Mouse (Mus musculus) embryonic facial prominence, embryonic 14.5 days (tissue): Measurements from ENCODE around the gene Epb41l4b. TPM values are rescaled to one million over a fixed set of nuclear protein-coding genes. Genes with fewer than 3 reads are reported as not detected.

Experiments
- ATAC-seq: fragments of 200-750 bp; cut with Nextera tagmentation; 2 replicates; pipeline ENCODE4 v1.8.0; 2017; ENCODE audit warnings: low read depth, moderate number of reproducible peaks, moderate TSS enrichment
- DNase-seq: peaks from one replicate; pipeline ENCODE4 v3.0.0-alpha.2; 2015; ENCODE audit warnings: low spot score
- H3K27ac ChIP-seq: fragments of 300-500 bp; sonication (generic); replicated peaks from 2 replicates; pipeline ENCODE4 v1.5.1; 2014; ENCODE audit warnings: low read depth, mild to moderate bottlenecking, low read length, moderate library complexity
- H3K27me3 ChIP-seq: fragments of 300-500 bp; sonication (generic); replicated peaks from 2 replicates; pipeline ENCODE4 v1.6.1; 2014; ENCODE audit warnings: low read length; ENCODE audit not compliant: control insufficient read depth, insufficient read depth
- H3K36me3 ChIP-seq: fragments of 300-500 bp; sonication (generic); 2 replicates; pipeline ENCODE4 v1.6.1; 2014; ENCODE audit warnings: low read length, mixed read lengths; ENCODE audit not compliant: control insufficient read depth, insufficient read depth
- H3K4me1 ChIP-seq: fragments of 300-500 bp; sonication (generic); 2 replicates; pipeline ENCODE4 v1.6.1; 2014; ENCODE audit warnings: antibody characterized with exemption, low read length; ENCODE audit not compliant: control insufficient read depth, insufficient read depth
- H3K4me2 ChIP-seq: fragments of 300-500 bp; sonication (generic); 2 replicates; pipeline ENCODE4 v1.6.1; 2014; ENCODE audit warnings: low read depth, mild to moderate bottlenecking, low read length, moderate library complexity, mixed read lengths
- H3K4me3 ChIP-seq: fragments of 300-500 bp; sonication (generic); 2 replicates; pipeline ENCODE4 v1.5.1; 2014; ENCODE audit warnings: low read depth, mild to moderate bottlenecking, low read length
- H3K9ac ChIP-seq: fragments of 300-500 bp; sonication (generic); 2 replicates; pipeline ENCODE4 v1.6.1; 2014; ENCODE audit warnings: low read depth, mild to moderate bottlenecking, low read length, moderate library complexity, mixed read lengths
- H3K9me3 ChIP-seq: fragments of 300-500 bp; sonication (generic); 2 replicates; pipeline ENCODE4 v1.6.1; 2016; ENCODE audit warnings: low read length; ENCODE audit not compliant: control insufficient read depth
- WGBS: fragments of 180-500 bp; shearing (Covaris S2); extraction: QIAGEN DNeasy Blood & Tissue Kit; methylation state at CpG from one replicate; pipeline ENCODE4 v1.1.7; 2014; 5-methylcytosine and 5-hydroxymethylcytosine counted together
- polyA plus RNA-seq: library from polyadenylated mRNA; unstranded; fragments of >200 nt; fragmentation: Nextera tagmentation; extraction: Ambion mirVana; gene quantifications from 2 replicates; pipeline ENCODE4 v1.2.1, GENCODE M21; 2014

Gene Epb41l4b
- polyA plus RNA-seq, 1 experiment from 2014 or later, result 4.8 TPM

GRCm38 (mm10) chr4:57016366-57017171 is 126.7 kb downstream of the Epb41l4b start:
- Histone ChIP-seq H3K4me2 (no peak overlapping the region), H3K4me1 (no peaks in the 10 kb centered on the region), H3K36me3 (no peaks in the 10 kb centered on the region), H3K9me3 (no peaks in the 10 kb centered on the region), H3K27me3 (no peaks in the 10 kb centered on the region), H3K4me3 (no peak overlapping the region), H3K27ac (no peak overlapping the region), H3K9ac (no peak overlapping the region)
- WGBS, result 51% methylated on average over 14 of the region's 18 CpGs
- no peak for DNase-seq
- ATAC-seq, result no peak

GRCm38 (mm10) chr4:57015032-57015431 is 128.2 kb downstream of the Epb41l4b start:
- H3K36me3 ChIP-seq, result no peaks in the 10 kb centered on the region
- no peak overlapping the region for H3K27ac ChIP-seq
- H3K4me2 ChIP-seq, result no peak overlapping the region
- ATAC-seq (no peak), DNase-seq (no peak)
- H3K9me3 ChIP-seq, result no peaks in the 10 kb centered on the region
- H3K9ac ChIP-seq, result no peak overlapping the region
- peaks cover 8% of the 10 kb centered on the region; the same call in 1 of the 2 replicates for H3K4me1 ChIP-seq
- no peaks in the 10 kb centered on the region for H3K27me3 ChIP-seq
- no peak overlapping the region for H3K4me3 ChIP-seq
- 89% methylated on average over 5 of the region's 5 CpGs for WGBS

DNA sequence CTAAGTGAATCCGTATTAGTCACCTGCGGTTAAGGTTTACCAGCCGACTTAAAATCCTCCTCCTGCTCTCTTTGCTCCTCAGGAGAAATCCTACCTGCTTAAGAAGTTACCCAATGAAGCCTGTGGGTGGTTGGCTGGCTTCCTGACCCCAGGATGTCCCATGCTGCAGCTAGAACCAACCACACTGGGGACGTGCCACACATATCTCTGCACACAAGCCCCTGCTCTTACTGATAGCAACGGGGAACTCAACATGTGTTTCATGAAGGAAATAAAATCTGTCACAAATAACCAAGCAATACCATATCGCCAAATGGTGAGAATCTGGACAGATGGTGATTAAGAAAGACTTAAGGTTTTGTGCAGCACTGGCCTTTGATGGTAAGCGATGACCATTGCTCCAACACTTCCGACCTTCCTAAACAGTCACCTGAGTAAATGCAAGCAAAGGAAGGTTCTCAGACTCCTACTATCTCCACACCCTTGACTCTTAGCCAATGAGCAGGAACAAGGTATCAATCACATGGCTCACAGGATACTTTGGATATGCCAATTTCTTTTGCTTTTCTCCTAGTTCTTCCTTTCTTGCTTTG is 131.7 kb downstream of the Epb41l4b start:
- Histone ChIP-seq H3K27me3 (no peaks in the 10 kb centered on the region), H3K27ac (no peak overlapping the region), H3K4me2 (no peak overlapping the region), H3K4me3 (no peak overlapping the region), H3K36me3 (no peaks in the 10 kb centered on the region), H3K9ac (no peak overlapping the region), H3K9me3 (no peaks in the 10 kb centered on the region), H3K4me1 (peaks cover 8% of the 10 kb centered on the region; the same call in 1 of the 2 replicates)
- 67% methylated on average over 8 of the region's 8 CpGs for WGBS
- DNase-seq (no peak), ATAC-seq (no peak)

GRCm38 (mm10) chr4:57010919-57011318 is 132.3 kb downstream of the Epb41l4b start:
- no peak overlapping the region for H3K4me2 ChIP-seq
- H3K9me3 ChIP-seq, result no peaks in the 10 kb centered on the region
- H3K27me3 ChIP-seq, result no peaks in the 10 kb centered on the region
- H3K4me1 ChIP-seq, result peaks cover 8% of the 10 kb centered on the region; the same call in 1 of the 2 replicates
- DNase-seq (peak; percentile 43), ATAC-seq (0 out of 2 replicates have a peak, but pooled peaks have one; percentile 15)
- H3K36me3 ChIP-seq, result no peaks in the 10 kb centered on the region
- no peak overlapping the region for H3K9ac ChIP-seq
- WGBS, result 9% methylated on average over 6 of the region's 6 CpGs
- H3K4me3 ChIP-seq, result no peak overlapping the region
- H3K27ac ChIP-seq, result no peak overlapping the region

DNA sequence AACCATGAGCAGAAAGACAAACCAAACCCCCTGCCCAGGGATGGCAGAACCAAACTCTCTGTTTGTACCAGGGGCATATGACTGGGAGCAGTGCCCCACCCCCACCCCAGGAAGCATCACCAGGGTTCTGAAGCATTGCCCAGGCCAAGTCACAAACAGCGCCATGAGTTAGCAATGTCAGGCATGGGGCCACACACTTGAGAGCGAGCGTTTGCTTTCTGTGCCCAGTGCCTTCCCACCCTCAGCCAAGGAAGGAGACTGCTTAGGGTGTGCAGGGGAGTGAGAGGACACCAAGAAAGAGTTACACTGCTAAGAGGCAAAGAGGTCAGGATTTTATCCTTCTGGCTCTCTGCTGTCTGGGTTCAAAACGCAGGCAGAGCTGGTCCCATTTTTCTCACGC is 132.8 kb downstream of the Epb41l4b start:
- ATAC-seq, result no peak
- Histone ChIP-seq H3K36me3 (no peaks in the 10 kb centered on the region), H3K4me3 (no peak overlapping the region), H3K9me3 (no peaks in the 10 kb centered on the region), H3K4me2 (no peak overlapping the region), H3K4me1 (peaks cover 8% of the 10 kb centered on the region; the same call in 1 of the 2 replicates), H3K27me3 (no peaks in the 10 kb centered on the region), H3K9ac (no peak overlapping the region), H3K27ac (no peak overlapping the region)
- WGBS, result 66% methylated on average over 3 of the region's 5 CpGs
- DNase-seq, result no peak

GRCm38 (mm10) chr4:57007717-57008116 is 135.5 kb downstream of the Epb41l4b start:
- WGBS, result 60% methylated on average over 9 of the region's 9 CpGs
- Histone ChIP-seq H3K9me3 (no peaks in the 10 kb centered on the region), H3K36me3 (no peaks in the 10 kb centered on the region), H3K27ac (no peak overlapping the region), H3K9ac (no peak overlapping the region), H3K4me2 (no peak overlapping the region), H3K4me3 (no peak overlapping the region), H3K27me3 (no peaks in the 10 kb centered on the region), H3K4me1 (peaks cover 8% of the 10 kb centered on the region; the same call in 1 of the 2 replicates)
- DNase-seq, result no peak
- ATAC-seq, result no peak

DNA sequence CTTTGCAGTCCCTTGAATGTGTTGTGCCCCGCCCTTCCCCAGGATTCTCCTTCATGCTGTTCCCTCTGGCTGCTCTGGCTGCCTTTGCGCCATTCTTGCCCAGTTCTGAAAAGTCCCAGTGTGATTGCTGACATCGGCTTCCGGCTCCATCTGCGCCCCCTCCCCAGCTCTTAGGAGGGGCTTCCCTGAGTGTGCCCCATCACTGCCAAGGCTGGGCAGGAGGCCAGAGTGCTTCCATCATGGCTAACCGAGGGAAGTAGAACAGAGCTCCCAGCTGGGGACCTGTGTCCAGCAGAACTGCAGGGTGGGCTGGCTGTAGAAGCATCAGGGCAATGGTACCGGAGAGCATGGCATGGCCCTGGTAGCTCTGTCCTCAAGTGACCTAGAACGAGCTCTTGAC is 138.2 kb downstream of the Epb41l4b start:
- Histone ChIP-seq H3K4me1 (no peaks in the 10 kb centered on the region), H3K27me3 (no peaks in the 10 kb centered on the region), H3K36me3 (no peaks in the 10 kb centered on the region), H3K27ac (no peak overlapping the region), H3K9ac (no peak overlapping the region), H3K4me2 (no peak overlapping the region), H3K9me3 (no peaks in the 10 kb centered on the region), H3K4me3 (no peak overlapping the region)
- DNase-seq (peak; percentile 26), ATAC-seq (0 out of 2 replicates have a peak, but pooled peaks have one; percentile 26)
- 62% methylated on average over 8 of the region's 8 CpGs for WGBS

- WGBS, result 63% methylated on average over 8 of the region's 8 CpGs
- Histone ChIP-seq H3K4me2 (no peak overlapping the region), H3K27ac (no peak overlapping the region), H3K36me3 (no peaks in the 10 kb centered on the region), H3K4me1 (no peaks in the 10 kb centered on the region), H3K27me3 (no peaks in the 10 kb centered on the region), H3K9ac (no peak overlapping the region), H3K4me3 (no peak overlapping the region), H3K9me3 (no peaks in the 10 kb centered on the region)
- DNase-seq, result peak; percentile 33
- no peak for ATAC-seq
Measured at GRCm38 (mm10) chr4:57003886-57004285, 139.4 kb downstream of the Epb41l4b start.
